Mouse (Mus musculus) stomach, postnatal 0 days (tissue): ENCODE measurements around the gene Agbl4.

ENCODE experiments used
- CTCF ChIP-seq: IDR thresholded peaks from 2 replicates; pipeline ENCODE4 v1.5.1; 2016; ENCODE audit warnings: antibody characterized with exemption, low read depth, mild to moderate bottlenecking, moderate library complexity
- EP300 ChIP-seq: optimal IDR thresholded peaks from 2 replicates; pipeline ENCODE3; 2016; ENCODE audit warnings: antibody characterized with exemption

- TF ChIP-seq CTCF, result no peak
- no peak for TF ChIP-seq EP300
Measured at GRCm38 (mm10) chr4:111520006-111520405, 1122.5 kb downstream of the Agbl4 start.
